Comparison of ENCODE assay signal across 17 mouse cellular contexts in the genomic region with DNA sequence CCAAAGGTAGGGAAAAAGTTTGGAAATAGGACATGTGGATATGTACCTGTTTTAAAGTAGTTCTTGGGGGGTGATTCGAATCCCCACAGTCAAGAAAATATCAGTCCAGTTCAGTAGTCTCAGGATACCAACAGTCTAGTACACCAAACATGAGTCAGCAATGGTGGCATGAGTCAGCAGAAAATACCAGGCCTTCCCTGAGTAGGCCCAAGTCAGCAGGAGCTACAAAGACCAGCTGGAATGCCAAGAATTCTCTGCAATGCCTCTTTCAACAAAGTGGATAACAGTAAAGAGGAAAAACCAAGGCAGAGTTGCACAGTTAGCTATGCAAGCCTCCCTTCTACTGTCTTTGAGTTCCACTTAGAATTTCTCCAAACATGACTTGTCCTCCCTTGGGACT.
DNase-seq lines count a peak whose midpoint lies in the region; ATAC-seq and TF ChIP-seq lines count a peak whose summit lies in the region.
"Had no signal": no experiment of that assay in that cellular context is flagged by ENCODE, and none has a peak within 500 bp of the region (broad histone marks: within the 10 kb centered on the region; RNA-seq: fewer than 3 reads in every experiment).

No protein-coding gene starts in this region.

- H3K36me3 ChIP-seq in lung, embryonic 14.5 days (ENCODE audit: insufficient read depth), result no peaks in the 10 kb centered on the region
- H3K36me3 ChIP-seq: limb, embryonic 15.5 days had no signal

- no peak for ATAC-seq in lung, embryonic 14.5 days (ENCODE audit: insufficient read depth)
- ATAC-seq: activated CD4-positive, CD25-positive, alpha-beta regulatory T cell, adult 4 months had no signal

- H3K9me3 ChIP-seq in lung, embryonic 14.5 days (ENCODE audit: low read depth, low read length), result no peaks in the 10 kb centered on the region
- H3K9me3 ChIP-seq: limb, embryonic 15.5 days had no signal

- no peaks in the 10 kb centered on the region for H3K4me1 ChIP-seq in lung, embryonic 14.5 days (ENCODE audit: insufficient read depth)
- H3K4me1 ChIP-seq: limb, embryonic 15.5 days had no signal

- H3K4me3 ChIP-seq in lung, embryonic 14.5 days (ENCODE audit: low read depth, low read length), result no peak overlapping the region
- H3K4me3 ChIP-seq: limb, embryonic 15.5 days; myocyte had no signal

- no peak overlapping the region for H3K27ac ChIP-seq in lung, embryonic 14.5 days (ENCODE audit: low read depth)
- H3K27ac ChIP-seq: limb, embryonic 15.5 days had no signal

- 74% methylated on average over 1 of the region's 1 CpGs for WGBS in lung, embryonic 14.5 days

- H3K4me2 ChIP-seq in lung, embryonic 14.5 days, result no peak overlapping the region
- H3K4me2 ChIP-seq: limb, embryonic 15.5 days had no signal

- no peak for TF ChIP-seq CTCF in lung, embryonic 14.5 days (IDR thresholded peaks at IDR 0.05; ENCODE audit: low read depth)

- no peak overlapping the region for H3K9ac ChIP-seq in lung, embryonic 14.5 days
- H3K9ac ChIP-seq: limb, embryonic 15.5 days had no signal

- intact Hi-C loops in left cerebral cortex, postnatal 4 days (cut with DNase I), result no loop called here
- intact Hi-C loops in gastrocnemius, postnatal 14 days (cut with DNase I; ENCODE audit: low total_unique reads), result no loop called here

- no peaks in the 10 kb centered on the region for H3K27me3 ChIP-seq in lung, embryonic 14.5 days (ENCODE audit: insufficient read depth, low read length)
- H3K27me3 ChIP-seq: limb, embryonic 15.5 days had no signal

- DNase-seq in adrenal gland, adult 2 months, result peak; percentile 4
- no peak for DNase-seq in adrenal gland, postnatal 10 days
- peak; percentile 11 for DNase-seq in lung, embryonic 14.5 days
- no peak for DNase-seq in lung, postnatal 10 days
- peak; percentile 45 for DNase-seq in embryo, embryonic 10.5 days (ENCODE audit: low spot score)
- DNase-seq in mesoderm, embryonic 11.5 days (ENCODE audit: low read depth, low spot score), result peak; percentile 38
- no peak for DNase-seq in left cerebral cortex, postnatal 4 days
- DNase-seq in gastrocnemius, postnatal 14 days, result no peak
- DNase-seq: B cell, adult 2 months; cerebellum, adult 11-12 months; gastrocnemius, postnatal 10 days; kidney, adult 8-10 months; layer of hippocampus, adult 9-11 months; thymus, adult 2 months had no signal

Comparison
In these comparisons a context has a peak if more than half of its experiments do, and no peak if none do; other contexts are left out.
1. DNase-seq: peak in adrenal gland, adult 2 months (single experiment), lung, embryonic 14.5 days (single experiment), embryo, embryonic 10.5 days (single experiment) and mesoderm, embryonic 11.5 days (single experiment); none in adrenal gland, postnatal 10 days (single experiment), lung, postnatal 10 days (single experiment), left cerebral cortex, postnatal 4 days (single experiment) and gastrocnemius, postnatal 14 days (single experiment).